Mouse (Mus musculus) embryo, embryonic 10 days (tissue): ENCODE results near the gene 4930404H24Rik.

ENCODE experiments used
- DNase-seq: peaks from one replicate; pipeline ENCODE4 v3.0.0-alpha.2; 2015; ENCODE audit warnings: low spot score

The 4930404H24Rik gene

DNA sequence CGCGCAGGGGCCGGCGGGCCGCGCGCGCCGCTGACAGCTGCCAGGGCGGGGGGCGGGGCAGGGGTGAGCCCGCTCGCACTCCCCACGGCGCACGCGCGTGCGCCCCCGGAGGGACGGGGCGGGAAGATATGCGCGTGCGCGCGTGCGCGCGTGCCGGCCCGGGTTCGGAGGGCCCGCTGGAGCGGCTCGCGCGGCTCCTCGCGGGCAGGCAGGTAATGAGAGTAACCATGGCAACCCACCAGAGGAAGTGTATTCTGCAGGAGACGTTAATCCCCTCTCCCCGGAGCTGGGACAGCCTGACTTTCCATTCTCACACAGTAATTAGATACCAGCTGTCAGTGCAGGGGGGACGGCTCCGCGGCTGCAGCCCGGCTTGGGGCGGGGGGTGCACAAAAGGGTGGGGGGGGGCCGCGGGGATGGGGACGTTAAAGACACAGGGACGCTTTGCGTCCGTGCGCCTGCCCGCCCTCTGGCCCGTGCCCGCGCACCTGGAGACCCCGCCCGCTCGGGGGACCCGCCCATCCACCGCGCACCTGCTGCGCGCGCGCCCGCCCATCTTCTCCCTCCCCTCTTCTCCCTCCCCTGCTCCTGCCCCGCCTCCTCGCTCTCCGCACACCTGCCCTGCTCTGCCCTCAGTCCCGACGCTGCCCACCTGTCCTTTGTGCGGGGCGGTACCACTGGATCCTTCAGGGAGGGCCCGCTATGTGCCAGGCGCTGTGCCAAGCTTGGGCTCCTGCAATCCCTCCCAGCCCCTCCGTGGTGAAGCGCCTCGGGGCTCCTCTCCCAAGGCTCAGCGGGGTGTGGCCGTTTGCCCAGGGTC lies at the start of gene 4930404H24Rik:
4930404H24Rik (plus strand) TSS at position 218 of the 820 bp plus-strand sequence.
- DNase-seq = peak; percentile 80

DNA sequence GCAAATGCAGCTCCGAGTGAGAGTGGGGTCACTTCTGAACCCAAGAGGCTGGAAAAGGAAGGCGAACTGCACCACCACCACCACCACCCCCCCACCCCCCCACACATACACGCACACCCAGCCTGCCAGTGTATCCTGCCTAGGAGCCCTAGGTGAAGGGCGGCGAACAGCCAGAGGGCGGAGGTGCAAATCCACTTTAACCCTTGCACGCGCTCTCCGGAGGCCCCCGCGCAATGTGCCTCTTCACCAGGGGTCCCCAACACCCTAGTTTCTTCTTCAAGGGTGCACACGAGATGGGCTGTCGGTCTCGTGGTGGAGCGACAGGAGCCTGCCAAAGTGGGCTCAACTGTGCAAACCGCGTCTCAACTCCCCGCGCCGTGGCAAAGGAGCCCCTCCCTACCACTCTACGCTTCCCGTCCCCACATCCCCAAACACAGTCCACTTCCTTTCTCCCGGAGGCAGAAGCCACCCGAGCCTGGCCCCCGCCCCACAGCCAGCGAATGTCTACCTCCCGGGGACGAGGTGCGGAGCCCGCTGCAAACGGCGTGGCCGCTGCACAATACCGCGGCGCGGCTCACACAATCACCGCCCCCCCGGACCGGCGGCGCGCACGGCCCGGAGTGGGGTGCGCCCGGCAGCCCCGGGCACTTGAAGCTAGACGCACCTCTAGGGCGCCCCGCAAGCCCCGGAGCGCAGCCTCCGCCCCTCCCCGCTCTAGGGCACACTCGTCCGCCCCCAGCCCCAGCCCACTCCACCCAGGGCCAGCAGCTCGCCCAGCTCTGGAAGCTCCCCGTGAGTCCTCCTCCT lies 49.0 kb upstream of the 4930404H24Rik start:
- DNase-seq = peak; percentile 44

DNA sequence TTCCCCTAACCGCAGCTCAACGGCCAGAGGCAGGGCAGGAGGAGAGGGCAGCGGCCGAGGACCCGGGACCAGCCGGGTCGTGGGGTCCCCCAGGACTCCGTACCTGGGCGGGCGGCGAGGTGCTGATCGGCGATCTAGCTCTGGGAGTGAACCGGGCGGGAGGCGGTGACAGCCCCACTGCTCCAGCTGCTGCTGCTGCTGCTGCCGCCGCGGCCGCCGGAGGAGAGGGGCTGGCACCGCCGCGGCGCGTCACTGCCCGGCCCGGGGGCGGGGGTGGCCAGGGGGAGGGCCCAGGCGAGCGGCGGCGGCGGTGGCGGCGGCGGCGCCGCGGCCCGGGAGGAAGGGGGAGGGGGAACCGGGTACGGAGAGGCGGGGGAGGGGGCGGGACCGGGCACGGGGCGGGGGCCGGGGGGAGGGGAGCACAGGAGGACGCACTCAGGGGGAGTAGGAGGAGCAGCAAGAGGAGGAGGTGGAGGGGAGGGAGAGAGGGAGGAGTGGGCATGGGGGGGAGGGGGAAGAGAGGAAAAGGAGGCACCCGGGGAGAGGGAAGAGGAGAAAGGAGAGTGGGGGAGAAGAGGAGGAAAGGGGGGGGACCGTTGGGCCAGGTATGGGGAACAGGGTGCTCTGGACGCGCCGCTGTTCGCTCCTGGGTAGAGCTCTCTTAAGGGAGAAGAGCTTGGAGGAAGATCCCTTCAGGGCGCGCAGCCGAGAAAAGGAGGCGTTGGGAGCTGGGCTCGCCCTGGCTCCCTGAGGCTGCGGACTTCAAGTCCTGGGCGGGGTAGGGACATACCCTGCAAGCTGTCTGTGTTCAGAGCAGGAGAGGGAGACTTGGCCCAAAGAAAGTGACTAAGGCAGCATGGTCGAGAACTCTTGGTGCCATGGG lies 48.1 kb upstream of the 4930404H24Rik start:
- DNase-seq = peak; percentile 79

DNA sequence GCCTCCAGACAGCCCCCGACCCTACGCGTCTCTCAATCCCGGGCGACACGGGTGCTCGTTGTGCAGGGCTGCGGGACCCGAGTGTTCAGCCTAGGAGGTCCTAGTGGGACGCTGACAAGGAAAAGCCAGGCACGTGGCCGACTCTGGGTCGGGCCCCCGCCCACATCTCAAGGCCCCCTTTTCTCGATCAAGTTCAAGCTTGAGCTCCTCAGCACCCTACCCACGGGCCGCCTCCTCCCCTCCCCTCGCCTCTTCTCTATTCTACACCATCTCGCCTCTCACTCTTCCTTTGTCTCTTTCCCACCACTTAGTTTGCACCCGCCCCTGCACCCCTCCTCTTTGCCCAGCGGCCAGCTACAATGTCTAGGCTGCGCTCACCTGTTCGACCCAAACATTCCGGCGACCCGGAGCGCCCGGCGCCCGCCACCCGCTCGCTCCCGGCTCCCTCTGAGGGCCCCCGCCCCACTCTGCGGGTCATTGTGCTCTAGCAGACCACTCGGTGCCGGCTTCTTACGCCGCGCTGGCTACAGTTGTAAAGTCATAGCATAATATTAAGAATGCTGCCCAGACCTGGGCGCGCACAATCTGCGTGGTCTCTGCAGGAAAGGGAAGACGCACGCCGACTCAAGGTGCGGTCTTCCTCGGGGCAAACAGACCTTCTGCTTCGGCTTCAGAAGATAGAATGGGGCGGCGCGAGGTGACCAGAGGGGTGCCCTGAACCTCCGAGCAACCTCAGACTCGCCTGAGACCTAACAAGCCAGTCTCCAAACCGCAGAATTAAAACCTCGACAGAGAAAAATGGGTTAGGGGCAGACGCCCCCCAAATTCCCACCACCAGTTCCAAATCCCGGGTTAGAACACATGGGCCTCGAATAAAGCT lies 47.2 kb upstream of the 4930404H24Rik start:
- DNase-seq = peak; percentile 52

DNA sequence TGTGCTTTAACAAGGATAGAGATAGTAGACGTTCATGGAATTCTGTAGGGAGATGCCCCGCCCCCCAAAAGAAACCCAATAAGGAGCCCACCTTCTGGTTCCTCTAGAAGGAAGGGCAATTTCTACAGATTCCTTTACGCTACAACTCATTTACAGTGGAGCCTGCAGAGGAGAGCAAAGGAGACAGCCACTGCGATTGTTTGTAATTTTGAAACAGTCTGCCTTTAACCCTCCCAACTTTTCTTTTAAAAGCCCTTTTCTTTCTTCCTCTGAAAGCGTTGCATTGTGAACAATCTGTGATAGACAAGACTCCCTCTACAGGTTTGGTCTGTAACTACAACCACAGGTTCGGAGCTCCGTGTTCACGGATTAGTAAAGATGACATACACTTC lies 46.6 kb upstream of the 4930404H24Rik start:
- peak; percentile 87 for DNase-seq

GRCm38 (mm10) chr2:153446476-153446875 lies 46.1 kb upstream of the 4930404H24Rik start:
- DNase-seq = peak; percentile 73

DNA sequence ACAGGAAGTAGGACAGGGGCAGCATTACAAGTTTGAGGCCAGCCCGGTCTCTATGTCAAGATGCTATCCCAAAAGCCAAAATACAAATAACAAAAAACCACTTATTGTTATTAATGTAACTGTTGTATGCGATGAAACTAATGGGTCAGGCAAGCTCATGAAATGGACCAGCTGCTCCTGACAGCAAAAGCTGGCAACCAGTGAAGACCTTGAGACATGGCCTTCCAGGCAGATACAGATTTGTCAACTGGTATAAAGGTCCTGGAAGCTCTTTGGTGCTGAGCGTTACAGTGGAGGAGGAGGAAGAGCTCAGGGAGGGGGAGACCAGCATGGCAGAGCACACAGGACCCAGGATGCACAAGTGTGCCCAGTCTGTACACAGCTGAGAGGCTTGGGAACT lies 44.9 kb upstream of the 4930404H24Rik start:
- DNase-seq = no peak

- DNase-seq = no peak
These were observed 44.1 kb upstream of the 4930404H24Rik start for GRCm38 (mm10) chr2:153448519-153448918.

DNA sequence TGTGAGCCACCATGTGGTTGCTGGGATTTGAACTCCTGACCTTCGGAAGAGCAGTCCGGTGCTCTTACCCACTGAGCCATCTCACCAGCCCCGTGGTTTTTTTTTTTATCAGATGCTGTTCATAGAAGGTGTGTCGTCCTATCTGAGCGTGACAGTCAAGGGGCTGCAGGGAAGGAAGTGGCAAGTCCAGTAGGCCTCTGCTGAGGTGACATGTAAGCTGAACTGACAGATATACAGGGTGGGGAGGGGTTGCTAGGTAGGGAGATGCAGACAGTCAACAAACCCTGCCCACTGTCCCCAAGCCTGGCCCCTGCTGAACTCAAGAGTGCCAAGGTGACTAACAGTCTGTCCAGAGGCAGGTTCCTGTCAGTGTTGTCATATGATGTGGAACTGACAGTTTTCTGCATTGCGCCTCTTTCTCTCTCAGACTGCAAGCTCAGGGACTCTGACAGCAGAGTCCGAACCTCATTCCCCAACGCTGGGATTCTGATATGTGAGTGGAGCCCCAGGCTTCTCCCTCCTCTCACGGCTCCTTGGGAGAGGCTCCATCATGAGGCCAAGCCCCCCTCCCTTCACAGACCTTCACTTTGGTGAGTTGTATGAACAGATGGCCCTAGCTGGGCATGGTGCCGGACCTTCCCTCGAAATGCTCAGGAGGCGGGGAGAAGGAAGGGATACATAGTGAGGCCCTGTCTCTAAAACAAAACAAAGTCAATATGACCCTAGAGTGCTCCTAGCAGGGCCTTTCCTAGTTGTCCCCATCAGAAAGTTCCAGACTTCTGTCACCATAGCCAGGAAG lies 38.4 kb upstream of the 4930404H24Rik start:
- no peak for DNase-seq

DNA sequence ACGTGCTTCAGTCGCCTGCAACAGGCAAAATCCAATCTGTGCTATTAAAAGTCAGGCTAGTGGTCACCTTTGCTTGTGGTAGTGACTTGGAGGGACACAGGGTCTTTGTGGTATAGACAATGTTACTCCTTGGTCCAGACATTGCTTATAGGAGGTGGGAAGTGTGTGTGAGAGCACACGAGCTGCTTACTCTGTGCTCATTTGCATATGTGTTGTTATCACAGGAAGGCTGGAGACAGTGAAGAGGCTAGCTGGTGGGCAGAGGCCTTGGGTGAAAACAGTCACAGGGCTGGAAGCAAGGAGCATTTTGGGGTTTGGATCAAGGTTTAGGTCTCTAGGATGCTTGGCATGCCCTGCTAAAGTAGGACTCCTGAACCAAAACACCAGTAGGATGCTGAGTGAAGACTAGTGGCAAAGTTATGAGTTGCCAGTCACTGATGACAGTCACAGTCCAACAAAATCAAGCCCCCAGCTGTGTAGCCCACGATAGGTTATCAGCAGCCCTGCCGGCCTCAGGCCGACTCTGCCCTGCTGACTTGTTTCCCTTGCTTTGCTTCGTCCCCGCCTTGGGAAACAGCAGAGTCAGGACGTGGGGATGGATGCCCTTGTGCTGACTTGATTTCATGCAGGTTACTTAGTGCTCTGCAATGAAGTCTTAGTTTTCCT lies 37.6 kb upstream of the 4930404H24Rik start:
- no peak for DNase-seq

DNA sequence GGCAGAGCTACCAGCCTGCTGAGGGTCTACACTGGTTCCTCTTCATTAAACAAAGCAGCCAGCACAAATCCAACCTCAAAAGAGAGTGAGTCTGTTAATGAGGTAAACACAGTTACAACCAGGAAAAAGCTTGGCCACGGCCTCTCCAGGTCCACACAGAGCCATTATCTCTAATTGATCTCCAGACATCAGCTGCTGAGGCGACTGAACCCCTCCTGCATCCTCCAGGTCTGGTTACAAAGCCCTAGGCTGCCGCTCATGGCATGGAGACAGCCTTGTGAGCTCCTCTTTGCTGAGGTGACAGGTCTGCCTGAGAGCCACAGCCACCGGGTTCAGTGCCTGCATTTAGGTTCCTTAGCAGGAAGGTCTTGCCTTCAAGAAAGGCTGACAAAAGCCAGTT lies 35.1 kb upstream of the 4930404H24Rik start:
- peak; percentile 64 for DNase-seq

DNA sequence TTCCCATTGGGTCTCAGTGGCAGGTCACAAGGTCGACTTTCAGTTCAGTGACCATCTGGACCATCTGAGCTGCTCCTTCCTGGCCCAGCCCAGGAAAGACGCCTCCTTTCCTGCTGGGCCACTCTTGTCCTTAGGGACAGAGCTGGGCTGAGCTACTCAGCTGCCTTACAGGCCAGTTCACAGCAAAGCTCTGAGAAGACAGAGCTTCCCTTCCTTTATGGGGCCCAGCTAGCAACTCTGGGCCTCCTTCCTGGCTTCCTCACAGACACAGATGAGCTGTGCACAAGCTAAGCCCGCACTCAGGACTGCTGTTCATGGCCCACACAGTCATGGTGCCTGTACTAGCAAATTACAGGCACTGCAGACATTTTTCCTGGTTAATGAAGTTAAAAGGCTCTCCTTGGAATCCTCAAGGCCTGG lies 34.6 kb upstream of the 4930404H24Rik start:
- DNase-seq = peak; percentile 73

DNA sequence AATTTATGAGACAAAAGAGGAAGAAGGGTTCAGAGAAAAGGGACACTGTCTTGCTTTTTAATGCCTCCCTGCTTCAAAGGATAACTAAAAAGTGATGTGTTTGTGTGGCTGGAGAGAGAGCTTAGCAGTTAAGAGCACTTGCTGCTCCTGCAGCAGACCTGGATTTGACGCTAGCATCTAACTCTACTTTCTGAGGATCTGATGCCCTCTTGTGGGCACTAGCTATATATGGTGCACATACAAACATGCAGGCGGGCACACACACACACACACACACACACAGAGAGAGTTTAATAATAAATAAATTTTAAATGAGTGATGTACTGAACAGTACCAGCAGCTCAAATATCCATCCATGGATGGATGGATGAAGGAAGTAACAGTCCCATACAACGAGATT lies 29.3 kb upstream of the 4930404H24Rik start:
- DNase-seq = peak; percentile 62

DNA sequence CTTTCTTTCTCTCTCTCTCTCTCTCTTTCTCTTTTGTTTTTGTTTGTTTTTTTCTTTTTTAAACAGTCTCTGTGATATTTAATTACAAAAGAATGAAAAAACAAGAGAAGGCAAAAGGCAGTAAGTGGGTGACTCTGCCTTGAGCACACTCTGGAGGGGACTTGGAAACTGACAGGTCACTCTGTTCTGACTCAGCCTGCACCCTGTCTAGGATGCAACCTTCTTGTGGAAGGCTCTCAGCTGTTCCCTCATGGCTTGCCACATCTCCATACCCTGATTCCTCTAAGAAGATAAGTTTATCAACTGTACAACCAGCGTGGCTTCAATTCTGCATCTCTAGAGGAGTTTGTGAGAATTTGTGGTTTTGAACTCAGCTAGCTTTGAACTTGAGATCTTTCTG lies 25.2 kb upstream of the 4930404H24Rik start:
- no peak for DNase-seq

- DNase-seq = peak; percentile 42
These were observed 23.3 kb upstream of the 4930404H24Rik start for GRCm38 (mm10) chr2:153469317-153469716.

GRCm38 (mm10) chr2:153469764-153470163 lies 22.8 kb upstream of the 4930404H24Rik start:
- DNase-seq = no peak

DNA sequence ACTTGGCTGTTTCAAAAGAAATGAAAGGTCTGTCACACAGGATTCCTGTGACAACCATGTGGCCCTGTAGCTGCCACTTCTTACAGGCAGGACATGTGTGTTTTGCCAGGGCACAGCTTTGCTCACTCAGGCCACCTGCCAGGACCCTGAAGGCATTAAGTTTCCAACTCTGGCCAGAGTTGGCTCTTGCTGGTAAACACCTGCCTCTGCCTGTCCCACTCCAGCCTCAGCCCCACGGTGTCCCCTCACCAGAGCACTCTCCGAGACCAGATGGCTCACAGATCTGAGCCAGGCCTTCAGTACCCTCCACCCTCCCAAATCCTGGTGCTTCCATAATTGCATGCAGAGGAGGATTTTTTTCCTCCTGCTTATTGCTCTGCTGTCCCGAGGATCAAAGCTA lies 21.6 kb upstream of the 4930404H24Rik start:
- DNase-seq = no peak

- DNase-seq = no peak
These were observed 17.2 kb upstream of the 4930404H24Rik start for GRCm38 (mm10) chr2:153475114-153476112.
